Mouse (Mus musculus) CH12.LX (cell line): ENCODE measurements around the gene Sugct. TPM values are rescaled to one million over a fixed set of nuclear protein-coding genes. Genes with fewer than 3 reads are reported as not detected.

ENCODE experiments used
- DNase-seq: peaks from one replicate; pipeline ENCODE4 v3.0.0-alpha.2; 2013; ENCODE audit errors: extremely low read depth
- H3K27ac ChIP-seq: 2 replicates; pipeline ENCODE4 v1.5.1; 2012; ENCODE audit warnings: low read depth, mild to moderate bottlenecking, control low read depth, moderate library complexity; ENCODE audit not compliant: insufficient read depth
- H3K27me3 ChIP-seq: replicated peaks from 2 replicates; pipeline ENCODE3; 2012; ENCODE audit warnings: inconsistent platforms
- H3K36me3 ChIP-seq, 2 experiments: replicated peaks in 1 of 2; 2 replicates each; pipeline versions ENCODE3 to v1.6.1; 2012; ENCODE audit warnings: inconsistent platforms in 1 of 2, low read length in 1 of 2, mild to moderate bottlenecking in 1 of 2, mixed read lengths in 1 of 2, moderate library complexity in 1 of 2; ENCODE audit not compliant: control insufficient read depth in 1 of 2, insufficient read depth in 1 of 2
- H3K4me1 ChIP-seq, 2 experiments: 2 replicates each; pipeline ENCODE4 v1.6.1; 2012; ENCODE audit warnings: inconsistent platforms in 1 of 2, moderate library complexity in 1 of 2; ENCODE audit not compliant: insufficient read depth in 2 of 2, control insufficient read depth in 1 of 2
- H3K4me2 ChIP-seq: 2 replicates; pipeline ENCODE4 v1.6.1; 2012; ENCODE audit warnings: low read depth, mild to moderate bottlenecking, control low read depth; ENCODE audit not compliant: poor library complexity, insufficient read depth, severe bottlenecking
- H3K4me3 ChIP-seq, 3 experiments: fragments of 150-350 bp in 1 of 3; sonication (generic) in 1 of 3; replicated peaks in 1 of 3; 2 replicates each; pipeline versions ENCODE3 to v1.5.1; 2011 to 2012; ENCODE audit warnings: low read depth in 2 of 3, low read length in 2 of 3, mild to moderate bottlenecking in 2 of 3, moderate library complexity in 2 of 3, control low read depth in 1 of 3, improper control_type of control experiment in 1 of 3, inconsistent platforms in 1 of 3, mixed read lengths in 1 of 3; ENCODE audit not compliant: poor library complexity in 1 of 3
- H3K79me2 ChIP-seq: replicated peaks from 2 replicates; pipeline ENCODE4 v1.6.1; 2012; ENCODE audit warnings: mild to moderate bottlenecking, moderate library complexity; ENCODE audit not compliant: control insufficient read depth, poor library complexity, insufficient read depth, severe bottlenecking; ENCODE audit errors: extremely low read depth
- H3K9ac ChIP-seq: 2 replicates; pipeline ENCODE4 v1.6.1; 2012; ENCODE audit warnings: low read depth, mild to moderate bottlenecking, control low read depth, moderate library complexity; ENCODE audit not compliant: insufficient read depth
- H3K9me3 ChIP-seq: replicated peaks from 2 replicates; pipeline ENCODE3; 2012; ENCODE audit warnings: low read length, inconsistent platforms, mixed read lengths
- BHLHE40 ChIP-seq: IDR thresholded peaks from 2 replicates; pipeline ENCODE4 v1.6.1; 2011; ENCODE audit warnings: mild to moderate bottlenecking, low read depth, low read length, improper control_type of control experiment
- CTCF ChIP-seq, 2 experiments: IDR thresholded peaks in 1 of 2; conservative IDR thresholded peaks in 1 of 2; 2 replicates each; pipeline ENCODE4 v1.5.1; 2011 to 2012; ENCODE audit warnings: low read depth in 2 of 2, low read length in 2 of 2, improper control_type of control experiment in 1 of 2, inconsistent platforms in 1 of 2, mild to moderate bottlenecking in 1 of 2, moderate library complexity in 1 of 2
- E2F4 ChIP-seq: IDR thresholded peaks from 2 replicates; pipeline ENCODE4 v1.6.1; 2011; ENCODE audit warnings: low read depth, low read length, improper control_type of control experiment; ENCODE audit not compliant: insufficient replicate concordance
- GABPA ChIP-seq: IDR thresholded peaks from 2 replicates; pipeline ENCODE4 v1.6.1; 2012; ENCODE audit warnings: low read depth, low read length, improper control_type of control experiment, inconsistent platforms; ENCODE audit not compliant: insufficient replicate concordance
- HCFC1 ChIP-seq: IDR thresholded peaks from 2 replicates; pipeline ENCODE4 v1.6.1; 2012; ENCODE audit warnings: low read depth, mild to moderate bottlenecking, inconsistent platforms, low read length, improper control_type of control experiment
- IRF4 ChIP-seq: IDR thresholded peaks from 2 replicates; pipeline ENCODE4 v1.6.1; 2014; ENCODE audit warnings: low read depth, mild to moderate bottlenecking, inconsistent platforms, low read length, improper control_type of control experiment
- JUND ChIP-seq: conservative IDR thresholded peaks from 2 replicates; pipeline ENCODE4 v1.6.1; 2011; ENCODE audit warnings: low read depth, low read length, improper control_type of control experiment
- MAFK ChIP-seq: IDR thresholded peaks from 2 replicates; pipeline ENCODE4 v1.6.1; 2011; ENCODE audit warnings: low read length, improper control_type of control experiment; ENCODE audit not compliant: insufficient replicate concordance
- MEF2A ChIP-seq: IDR thresholded peaks from 2 replicates; pipeline ENCODE4 v1.6.1; 2014; ENCODE audit warnings: low read depth, mild to moderate bottlenecking, inconsistent platforms, low read length, improper control_type of control experiment, borderline replicate concordance
- NRF1 ChIP-seq: IDR thresholded peaks from 2 replicates; pipeline ENCODE4 v1.6.1; 2014; ENCODE audit warnings: low read depth, mild to moderate bottlenecking, inconsistent platforms, low read length, improper control_type of control experiment, moderate library complexity
- PAX5 ChIP-seq: IDR thresholded peaks from 2 replicates; pipeline ENCODE4 v1.6.1; 2012; ENCODE audit warnings: low read length, inconsistent platforms, mixed read lengths
- POLR2A ChIP-seq: IDR thresholded peaks from 2 replicates; pipeline ENCODE4 v1.6.1; 2011; ENCODE audit warnings: low read depth, mild to moderate bottlenecking, improper control_type of control experiment, low read length
- RAD21 ChIP-seq: IDR thresholded peaks from 2 replicates; pipeline ENCODE4 v1.6.1; 2011; ENCODE audit warnings: low read depth, mild to moderate bottlenecking, low read length, improper control_type of control experiment, moderate library complexity
- RCOR1 ChIP-seq: conservative IDR thresholded peaks from 2 replicates; pipeline ENCODE4 v1.6.1; 2012; ENCODE audit warnings: low read depth, mild to moderate bottlenecking, inconsistent platforms, low read length, improper control_type of control experiment
- SIN3A ChIP-seq: IDR thresholded peaks from 2 replicates; pipeline ENCODE4 v1.6.1; 2012; ENCODE audit warnings: low read length, improper control_type of control experiment, inconsistent platforms
- SMC3 ChIP-seq: IDR thresholded peaks from 2 replicates; pipeline ENCODE4 v1.6.1; 2011; ENCODE audit warnings: low read depth, low read length, improper control_type of control experiment
- TBP ChIP-seq: conservative IDR thresholded peaks from 2 replicates; pipeline ENCODE4 v1.6.1; 2011; ENCODE audit warnings: low read depth, low read length, improper control_type of control experiment
- UBTF ChIP-seq: IDR thresholded peaks from 2 replicates; pipeline ENCODE4 v1.6.1; 2012; ENCODE audit warnings: low read depth, mild to moderate bottlenecking, inconsistent platforms, low read length, improper control_type of control experiment, moderate library complexity
- ZC3H11A ChIP-seq: IDR thresholded peaks from 2 replicates; pipeline ENCODE4 v1.6.1; 2012; ENCODE audit warnings: low read depth, mild to moderate bottlenecking, inconsistent platforms, low read length, improper control_type of control experiment
- ZMIZ1 ChIP-seq: IDR thresholded peaks from 2 replicates; pipeline ENCODE4 v1.6.1; 2012; ENCODE audit warnings: low read depth, mild to moderate bottlenecking, inconsistent platforms, low read length, improper control_type of control experiment
- ZNF384 ChIP-seq: IDR thresholded peaks from 2 replicates; pipeline ENCODE4 v1.6.1; 2012; ENCODE audit warnings: low read depth, low read length, improper control_type of control experiment, inconsistent platforms
- dilution Hi-C: fragments of 300-500 bp; cut with MboI; formaldehyde crosslinking; loops from 2 replicates; pipeline ENCODE4 v1.14.3; 2020; ENCODE audit warnings: low sequenced_read_pairs; ENCODE audit not compliant: extremely low pct_unique_long_range_greater_than_20kb, extremely low pct_ligation_motif_present
- in situ Hi-C: fragments of 300-500 bp; cut with MboI; formaldehyde crosslinking; loops from 3 replicates; pipeline ENCODE4 v1.14.3; 2019; ENCODE audit warnings: low sequenced_read_pairs, low pct_ligation_motif_present, low pct_unique_long_range_greater_than_20kb, mixed read lengths
- polyA plus RNA-seq: library from polyadenylated mRNA; unstranded; fragments of >175 nt; gene quantifications from 2 replicates; pipeline ENCODE4 v1.2.1, GENCODE M21; 2012; ENCODE audit warnings: low read depth; ENCODE audit not compliant: insufficient read length
- total RNA-seq, 2 experiments: library from RNA; depleted of rRNA; stranded (reverse); fragments of 300-350 nt in 1 of 2; fragments of >200 nt in 1 of 2; gene quantifications; 2 replicates each; pipeline ENCODE4 v1.2.3; 2012 to 2014

Gene Sugct
- total and polyA plus RNA-seq, 3 experiments = 0.42 to 0.87 (median 0.56) TPM

DNA sequence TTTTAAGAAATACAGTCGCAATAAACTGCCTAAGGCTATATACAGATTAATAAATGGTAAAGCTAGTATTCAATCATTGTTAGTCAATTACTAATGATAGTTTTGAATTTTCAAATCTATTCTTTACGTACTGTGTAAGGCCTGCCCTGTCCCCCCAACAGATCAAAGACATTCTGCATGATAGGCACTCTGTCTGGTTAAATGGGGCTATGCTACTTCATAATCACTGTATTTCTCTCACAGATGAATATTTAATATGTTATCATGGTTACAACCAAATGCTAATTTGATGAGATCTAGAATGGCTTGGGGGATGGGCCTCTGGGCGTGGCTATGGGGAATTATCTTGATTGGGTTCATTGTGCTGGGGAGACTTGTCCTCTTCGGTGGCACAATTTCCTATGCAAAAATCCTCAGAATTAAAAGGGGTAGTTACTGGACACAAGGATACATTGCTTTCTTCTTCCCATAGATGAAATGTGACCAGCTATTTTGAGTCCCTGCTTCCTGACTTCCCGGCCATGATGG is 13.5 kb upstream of the Sugct start:
- in situ Hi-C loops (no loop called here), dilution Hi-C loops (no loop called here)
- no peaks in the 10 kb centered on the region for H3K9me3 ChIP-seq
- no peaks in the 10 kb centered on the region for H3K4me1 ChIP-seq
- H3K9ac ChIP-seq = no peak overlapping the region
- no peak overlapping the region for H3K4me2 ChIP-seq
- H3K4me3 ChIP-seq = no peak overlapping the region
- DNase-seq = no peak
- peaks cover 0 to 17% of the 10 kb centered on the region in 2 experiments for H3K36me3 ChIP-seq
- H3K27me3 ChIP-seq = no peaks in the 10 kb centered on the region
- no peak for TF ChIP-seq MAFK
- TF ChIP-seq ZNF384 = no peak
- TF ChIP-seq SIN3A = no peak
- no peak for TF ChIP-seq CTCF (conservative IDR thresholded peaks at IDR 0.05 in 1 of 2, IDR thresholded peaks at IDR 0.05 in 1 of 2; ENCODE audit: low read depth in 2 of 2, low read length in 2 of 2)
- no peak for TF ChIP-seq PAX5
- no peak for TF ChIP-seq RAD21
- no peak for TF ChIP-seq UBTF
- no peak for TF ChIP-seq RCOR1
- no peak for TF ChIP-seq JUND
- no peak for TF ChIP-seq E2F4
- TF ChIP-seq ZMIZ1 = no peak
- H3K27ac ChIP-seq = no peak overlapping the region
- no peaks in the 10 kb centered on the region for H3K79me2 ChIP-seq

DNA sequence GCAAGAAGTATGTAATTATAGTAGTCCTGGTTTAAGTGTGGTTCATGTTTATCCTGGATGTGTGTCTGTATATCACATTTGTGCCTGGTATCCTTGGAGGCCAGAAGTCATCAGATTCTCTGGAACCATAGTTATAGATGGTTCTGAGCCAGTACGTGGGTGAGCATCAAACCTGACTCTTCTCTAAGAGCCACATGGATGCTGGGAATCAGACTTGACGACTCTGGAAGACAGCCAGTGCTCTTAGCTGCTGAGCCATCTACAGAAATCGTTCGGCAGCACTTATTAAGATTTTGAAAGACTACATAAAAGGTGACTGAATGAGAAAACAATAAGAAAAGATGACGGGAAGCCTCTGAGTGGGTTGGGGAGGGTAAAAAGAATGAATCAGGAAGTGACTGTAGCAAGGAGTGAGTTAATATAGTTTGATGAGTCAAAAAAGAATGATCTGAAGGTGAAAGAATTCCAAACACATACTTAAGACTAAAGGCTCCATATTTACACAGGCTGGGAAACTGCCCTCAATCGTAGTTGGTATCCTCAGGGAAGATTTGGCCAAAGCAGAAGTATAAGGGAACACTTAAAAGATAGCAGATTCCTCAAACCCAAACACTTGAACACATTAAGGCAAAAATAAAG is 10.0 kb upstream of the Sugct start:
- DNase-seq = no peak
- TF ChIP-seq POLR2A = no peak
- TF ChIP-seq MEF2A = no peak
- TF ChIP-seq NRF1 = no peak
- TF ChIP-seq E2F4 = no peak
- no peak for TF ChIP-seq HCFC1
- TF ChIP-seq SMC3 = no peak
- TF ChIP-seq BHLHE40 = no peak
- no peak for TF ChIP-seq GABPA
- no peak for TF ChIP-seq ZC3H11A
- no peak for TF ChIP-seq TBP
- TF ChIP-seq IRF4 = no peak
- no peak for TF ChIP-seq CTCF (conservative IDR thresholded peaks at IDR 0.05 in 1 of 2, IDR thresholded peaks at IDR 0.05 in 1 of 2; ENCODE audit: low read depth in 2 of 2, low read length in 2 of 2)
- H3K79me2 ChIP-seq = no peaks in the 10 kb centered on the region; the same call in 1 of the 2 replicates
- H3K27ac ChIP-seq = no peak overlapping the region
- H3K4me2 ChIP-seq = no peak overlapping the region
- H3K9me3 ChIP-seq = no peaks in the 10 kb centered on the region
- in situ Hi-C loops = no loop called here
- peaks cover 0 to 25% of the 10 kb centered on the region in 2 experiments for H3K36me3 ChIP-seq
- dilution Hi-C loops = no loop called here
- no peak overlapping the region for H3K9ac ChIP-seq
- peaks cover 0 to 8% of the 10 kb centered on the region in 2 experiments; a peak in 2 of 4 replicates for H3K4me1 ChIP-seq
- H3K4me3 ChIP-seq = no peak overlapping the region
- no peaks in the 10 kb centered on the region for H3K27me3 ChIP-seq
